Mouse (Mus musculus) kidney, adult 2 months (tissue): ENCODE data around the gene Defb29.

Experiments
- CTCF ChIP-seq: fragments of 200-500 bp; conservative IDR thresholded peaks from 2 replicates; pipeline ENCODE4 v1.5.1; 2011; ENCODE audit warnings: low read depth, mild to moderate bottlenecking, control low read depth, low read length, moderate library complexity, mixed read lengths; ENCODE audit not compliant: insufficient read depth, insufficient read length
- POLR2A ChIP-seq: fragments of 200-500 bp; IDR thresholded peaks from one replicate; pipeline ENCODE4 v1.6.1; 2011; ENCODE audit warnings: low read depth, low read length, control low read depth

DNA sequence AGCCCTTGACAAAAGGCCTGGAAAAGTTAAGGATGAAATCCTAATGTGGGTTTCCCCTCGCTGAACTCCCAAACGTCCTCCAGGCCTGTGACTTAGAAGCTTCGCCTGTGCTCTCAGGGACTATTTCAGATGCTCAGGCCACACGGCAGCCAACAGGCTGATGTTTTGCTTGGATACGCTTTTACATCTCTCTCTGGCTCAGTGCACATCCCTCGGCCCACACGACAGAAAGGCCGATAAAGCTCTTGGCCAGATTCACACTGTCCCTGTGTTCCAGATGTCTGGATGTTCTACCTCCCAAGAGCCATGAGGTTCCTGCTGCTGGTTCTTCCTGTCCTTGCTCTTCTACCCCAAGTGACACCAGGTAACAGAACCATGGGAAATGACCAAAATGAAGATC lies 33.6 kb upstream of the Defb29 start:
- TF ChIP-seq POLR2A (no peak), CTCF (no peak)
